Mouse (Mus musculus) small intestine, adult 2 months (tissue): ENCODE results near the gene Tbrg1.

Source experiments
- CTCF ChIP-seq: fragments of 200-500 bp; IDR thresholded peaks from 2 replicates; pipeline ENCODE4 v1.5.1; 2012; ENCODE audit warnings: low read depth, mild to moderate bottlenecking, control low read depth, inconsistent platforms, low read length, moderate library complexity, mixed read lengths; ENCODE audit not compliant: insufficient replicate concordance, insufficient read length; ENCODE audit errors: extremely low read depth
- POLR2A ChIP-seq: fragments of 200-500 bp; IDR thresholded peaks from 2 replicates; pipeline ENCODE4 v1.6.1; 2012; ENCODE audit warnings: low read depth, mild to moderate bottlenecking, control low read depth, inconsistent platforms, low read length, moderate library complexity

- TF ChIP-seq CTCF (no peak), POLR2A (no peak; the same call in 1 of the 2 replicates)
Observed at GRCm38 (mm10) chr9:37613182-37613910, 43.8 kb downstream of the Tbrg1 start, which contains the start of gene Spa17.
